Mouse (Mus musculus): ENCODE data around the gene Spata9.
"Not testable (repeated sequence)": the region's sequence is repeated elsewhere in the genome, so short reads cannot be mapped to it uniquely, and the experiment has no call there.

The Spata9 gene

DNA sequence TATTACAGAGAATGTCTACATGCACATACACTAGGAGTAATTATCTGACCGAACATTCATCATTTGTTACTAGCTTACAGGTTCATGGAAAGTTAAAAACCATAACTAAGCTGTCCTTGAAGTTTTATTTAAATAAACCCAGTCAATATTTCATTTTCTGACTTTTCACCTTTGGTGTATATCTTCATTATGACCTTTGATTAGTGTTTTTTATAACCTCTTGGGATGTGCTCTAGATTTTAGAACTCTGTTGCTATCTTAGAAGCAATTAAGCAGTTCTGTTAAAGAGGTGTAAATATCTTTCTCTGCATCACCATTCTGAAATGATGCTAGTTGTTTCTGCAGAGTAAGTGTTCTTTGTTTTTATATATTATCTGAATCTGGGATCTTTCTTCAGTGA, at the start of gene Spata9:
Spata9 (plus strand) TSS at position 301 of the 400 bp plus-strand sequence.
- no peak for DNase-seq (ENCODE audit: low spot score in 2 of 2)

DNA sequence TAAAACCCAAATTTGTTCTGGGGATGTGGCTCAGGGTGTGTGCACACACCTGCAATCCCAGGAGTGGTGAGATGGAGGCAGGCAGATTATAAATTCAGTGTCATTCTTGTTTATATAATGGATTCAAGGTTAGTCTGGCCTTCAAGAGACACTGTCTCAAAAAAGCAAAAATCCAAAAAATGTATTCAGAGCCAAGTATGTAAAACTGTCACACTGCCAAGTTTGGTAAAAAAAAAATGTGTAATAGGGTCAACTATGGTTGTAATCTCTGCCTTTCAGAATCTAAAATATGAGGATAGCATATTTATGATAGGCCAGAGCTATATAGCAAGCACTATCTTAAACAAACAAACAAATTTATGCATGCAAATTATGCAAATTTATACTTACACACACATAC, 39.0 kb upstream of the Spata9 start:
- DNase-seq (ENCODE audit: low spot score in 2 of 2) = no peak

DNA sequence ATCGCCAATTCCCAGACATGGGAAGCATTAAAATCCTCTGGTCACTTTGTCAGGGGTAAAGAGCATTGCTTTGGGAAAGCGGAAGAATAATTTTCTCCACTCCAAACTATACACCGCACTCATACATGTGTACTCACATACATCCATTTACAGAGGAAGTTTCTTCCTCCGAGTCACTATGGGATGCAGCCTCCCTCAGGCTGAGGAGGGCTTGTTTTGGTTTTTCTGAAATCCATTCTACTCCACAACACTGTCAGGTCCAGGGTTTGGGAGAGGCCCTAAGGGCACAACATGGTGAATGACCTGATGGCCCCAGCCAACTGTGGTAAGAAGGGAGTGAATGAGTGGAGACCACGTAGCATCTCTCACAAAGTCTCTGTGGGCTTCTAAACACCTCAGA, 37.9 kb upstream of the Spata9 start:
- not testable (repeated sequence) for DNase-seq (ENCODE audit: low spot score in 2 of 2)

- DNase-seq (ENCODE audit: low spot score in 2 of 2) = no peak
Observed at GRCm38 (mm10) chr13:75930023-75930422, 36.9 kb upstream of the Spata9 start.

GRCm38 (mm10) chr13:75930660-75931059, 36.3 kb upstream of the Spata9 start:
- no peak for DNase-seq (ENCODE audit: low spot score in 2 of 2)

- peak; percentile 63 to 64 for DNase-seq (ENCODE audit: low spot score in 2 of 2)
Observed at GRCm38 (mm10) chr13:75931073-75931472, 35.9 kb upstream of the Spata9 start.

DNA sequence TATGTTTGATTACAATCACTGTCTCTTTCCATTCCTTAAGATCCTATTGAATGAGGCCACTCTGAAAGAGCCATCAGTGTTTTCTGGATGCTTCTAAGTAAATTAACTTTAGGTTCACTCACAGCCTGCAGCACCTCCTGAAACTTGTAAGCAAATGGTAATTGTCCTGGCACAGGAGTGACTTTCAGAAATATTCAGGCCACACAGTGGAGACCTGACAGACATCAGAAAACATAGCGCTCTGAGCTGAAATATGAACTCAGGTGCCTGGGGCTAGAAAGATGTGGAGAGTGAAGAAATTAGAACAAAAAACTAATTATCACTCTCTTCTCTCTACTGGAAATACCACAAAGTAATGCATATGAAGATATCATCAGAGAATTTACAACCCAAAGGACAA, 33.7 kb upstream of the Spata9 start:
- no peak for DNase-seq (ENCODE audit: low spot score in 2 of 2)

DNA sequence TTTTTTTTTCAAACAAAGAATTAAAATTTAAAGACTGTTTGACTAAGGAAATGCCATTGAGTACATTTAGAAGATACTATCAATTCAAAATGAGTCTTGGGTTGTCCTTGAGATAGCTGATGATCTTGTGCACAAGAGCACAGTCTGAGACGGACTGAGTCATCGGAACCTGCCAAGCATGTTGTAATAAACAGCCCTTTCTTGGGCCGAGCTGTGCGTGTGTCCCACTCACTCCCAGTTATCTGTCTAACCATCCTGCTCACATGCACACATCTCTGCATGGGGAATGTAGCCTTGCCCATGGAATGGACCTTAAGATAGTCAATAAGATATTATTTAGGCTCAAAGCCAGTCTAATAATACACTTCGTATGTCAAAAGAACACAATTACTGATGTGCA, 28.1 kb upstream of the Spata9 start:
- DNase-seq (ENCODE audit: low spot score in 2 of 2) = no peak

DNA sequence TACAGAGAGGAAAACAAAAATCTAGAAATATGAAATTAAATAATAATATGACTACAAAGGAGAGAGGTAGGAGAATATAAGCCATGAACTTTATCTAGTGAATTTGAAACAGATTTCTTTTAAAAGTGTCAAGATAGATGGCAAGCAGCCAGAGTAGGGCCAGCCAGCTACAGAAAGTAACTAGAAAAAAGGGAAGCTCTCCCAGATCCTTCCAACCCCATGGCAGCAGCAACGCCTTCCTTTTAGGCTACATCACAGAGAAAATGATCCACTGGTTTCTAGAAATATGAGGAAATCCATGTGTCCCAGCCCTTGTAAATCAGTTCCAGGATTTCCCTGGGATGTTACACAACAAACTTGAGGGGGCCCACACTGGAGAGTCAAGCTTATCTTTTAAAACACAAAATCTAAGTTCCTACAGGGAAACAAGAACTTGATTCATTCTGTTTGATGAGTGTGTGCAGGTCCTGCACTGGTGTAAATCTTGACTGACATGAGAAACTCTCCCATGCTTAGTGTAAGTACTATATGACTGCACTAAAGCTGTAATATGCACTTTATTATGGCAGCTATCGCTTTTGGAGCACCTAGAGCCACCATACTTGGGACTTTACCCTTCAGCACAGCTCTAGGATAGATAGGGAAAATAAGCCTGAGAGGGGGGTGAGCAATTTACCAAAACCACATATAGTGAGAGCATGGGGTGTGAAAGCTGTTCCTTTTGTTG, 26.0 kb upstream of the Spata9 start:
- no peak for DNase-seq (ENCODE audit: low spot score in 2 of 2)

- no peak for DNase-seq (ENCODE audit: low spot score in 2 of 2)
Observed at GRCm38 (mm10) chr13:75941518-75942295, 25.2 kb upstream of the Spata9 start.

GRCm38 (mm10) chr13:75942731-75943130, 24.2 kb upstream of the Spata9 start:
- no peak for DNase-seq (ENCODE audit: low spot score in 2 of 2)

DNA sequence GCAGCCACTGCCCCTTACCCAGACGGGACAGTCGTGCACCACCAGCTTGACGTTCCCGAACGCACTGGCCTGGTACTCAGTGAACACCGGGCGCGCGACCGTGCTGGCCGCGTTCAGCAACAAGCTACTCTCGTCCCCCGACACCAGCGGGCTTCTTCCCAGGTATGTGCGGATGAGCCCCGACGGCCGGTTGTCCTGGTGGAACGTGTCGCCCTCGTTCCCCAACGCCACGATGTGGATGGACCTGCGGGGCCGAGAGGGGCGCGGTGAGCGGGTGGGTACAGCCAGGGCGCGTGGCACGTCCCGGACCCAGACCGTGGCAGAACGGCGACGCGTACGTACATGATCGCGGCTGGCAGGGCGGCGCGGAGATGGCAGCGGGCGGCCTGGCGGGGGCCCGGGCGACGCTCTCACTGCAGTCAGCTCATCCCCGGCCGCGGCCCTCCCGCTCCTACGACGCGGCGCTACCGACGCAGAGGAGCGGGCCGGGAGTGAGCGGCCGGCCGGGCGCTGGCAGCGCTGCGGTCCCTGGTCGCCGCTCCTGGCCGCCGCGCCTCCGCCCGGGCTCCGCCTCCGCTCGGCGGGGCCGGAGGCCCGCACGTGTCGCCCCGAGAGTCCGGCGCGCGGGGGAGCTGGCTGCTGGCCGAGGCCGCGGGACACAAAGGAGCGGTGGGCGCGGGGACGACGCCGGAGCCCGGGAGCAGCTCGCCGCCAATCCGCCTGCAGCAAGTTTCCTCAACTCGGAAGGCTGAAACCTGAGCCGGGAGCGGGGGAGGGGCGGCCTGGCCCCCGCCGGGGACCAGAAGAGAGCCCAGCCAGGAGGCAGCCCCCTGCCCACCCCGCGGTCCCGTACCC, 23.5 kb upstream of the Spata9 start, which contains the start of gene Rhobtb3:
Rhobtb3 (minus strand) TSS at position 737 of the 855 bp plus-strand sequence.
- peak; percentile 56 to 77 for DNase-seq (ENCODE audit: low spot score in 2 of 2)

DNA sequence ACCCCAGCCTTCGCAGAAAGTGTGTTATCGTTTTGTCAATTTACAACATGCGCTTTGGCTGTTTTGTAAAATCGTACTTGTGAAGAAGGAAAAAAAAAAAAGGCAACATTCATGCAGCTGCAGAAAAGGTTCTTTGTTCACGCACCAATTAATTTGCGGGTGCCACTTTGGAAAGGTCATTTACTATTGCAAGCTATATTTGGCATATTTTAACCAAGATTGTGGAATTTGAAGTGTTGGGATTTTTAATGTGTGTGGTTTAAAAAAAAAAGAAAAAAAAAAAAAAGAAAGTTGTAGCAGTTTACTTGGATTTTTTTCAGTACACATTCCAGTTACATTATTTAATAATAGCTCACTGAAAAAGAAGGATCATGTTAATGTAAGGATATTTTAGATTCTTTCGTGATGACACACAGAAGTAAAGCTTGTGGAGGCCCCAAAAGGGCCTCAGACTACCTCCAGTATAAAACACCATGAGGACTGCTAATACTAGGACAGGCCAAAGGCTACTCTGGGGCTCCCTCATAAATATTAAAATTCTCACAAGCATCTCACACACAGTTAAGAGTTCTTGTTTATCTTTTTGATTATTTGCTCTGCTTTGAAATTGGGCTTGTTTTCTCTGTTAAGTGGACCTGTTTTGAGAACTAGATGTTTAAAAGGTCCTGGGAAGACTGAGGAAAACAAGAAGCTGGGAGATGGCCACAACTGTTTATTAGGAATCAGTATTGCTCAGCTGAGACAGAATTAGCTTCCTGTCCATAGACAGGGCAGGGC, 22.7 kb upstream of the Spata9 start:
- DNase-seq (ENCODE audit: low spot score in 2 of 2) = no peak

DNA sequence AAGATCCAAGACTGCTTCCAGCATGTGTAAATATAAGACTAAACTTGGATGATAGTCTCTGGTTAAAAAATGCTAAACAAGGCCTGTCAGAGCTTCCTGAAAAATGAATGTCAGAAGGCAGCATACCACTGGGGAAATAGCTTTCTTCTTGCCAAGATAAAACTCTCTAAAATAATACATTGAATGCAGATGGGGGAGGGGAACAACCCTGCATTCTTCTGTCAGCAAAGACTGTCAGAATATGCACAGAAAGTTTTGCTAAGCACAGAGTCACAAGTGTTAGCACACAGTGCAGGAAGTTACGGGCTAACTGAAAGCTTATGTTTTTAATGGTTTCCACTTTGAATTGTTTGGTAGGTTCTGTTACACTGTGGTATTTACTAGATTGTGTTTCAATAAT, 16.7 kb upstream of the Spata9 start:
- no peak for DNase-seq (ENCODE audit: low spot score in 2 of 2)

DNA sequence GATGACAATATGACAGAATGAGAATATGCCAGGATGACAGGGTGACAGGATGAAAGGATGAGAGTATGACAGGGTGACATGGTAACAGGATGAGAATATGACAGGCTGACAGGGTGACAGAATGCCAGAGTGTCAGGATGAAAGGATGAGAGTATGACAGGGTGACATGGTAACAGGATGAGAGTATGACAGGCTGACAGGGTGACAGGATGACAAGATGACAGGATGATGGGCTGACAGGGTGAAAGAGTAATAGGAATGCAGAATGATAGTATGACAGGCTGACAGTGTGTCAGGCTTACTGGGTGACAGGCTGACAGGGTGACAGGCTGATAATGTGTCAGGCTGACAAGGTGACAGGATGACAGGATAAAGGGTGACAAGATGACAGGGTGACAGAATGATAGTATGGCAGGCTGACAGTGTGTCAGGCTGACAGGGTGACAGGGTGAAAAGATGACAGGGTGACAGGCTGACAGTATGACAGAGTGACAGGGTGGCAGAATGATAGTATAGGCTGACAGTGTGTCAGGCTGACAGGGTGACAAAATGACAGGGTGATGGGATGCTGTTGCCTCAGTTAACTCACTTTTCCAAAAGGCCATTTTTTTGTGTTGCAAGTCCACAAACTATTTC, 11.5 kb upstream of the Spata9 start:
- no peak for DNase-seq (ENCODE audit: low spot score in 2 of 2)

DNA sequence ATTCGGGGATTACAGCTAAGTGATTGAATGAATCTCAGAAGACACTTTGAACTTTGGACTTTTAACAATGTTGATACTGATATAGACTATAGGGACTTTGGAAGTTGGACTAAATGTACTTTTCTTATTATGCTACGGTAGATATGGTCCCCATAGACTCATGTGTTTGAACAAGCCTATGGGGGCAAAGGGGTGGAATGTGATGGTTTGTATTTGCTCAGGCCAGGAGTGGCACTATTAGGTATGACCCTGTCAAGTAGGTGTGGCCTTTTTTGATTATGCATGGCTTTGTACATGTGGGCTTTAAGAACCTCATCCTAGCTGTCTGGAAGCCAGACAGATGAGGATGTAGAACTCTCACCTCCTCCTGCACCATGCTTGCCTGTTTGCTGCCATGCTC, 7.5 kb downstream of the Spata9 start:
- DNase-seq (ENCODE audit: low spot score in 2 of 2) = no peak

GRCm38 (mm10) chr13:75975629-75976028, 8.7 kb downstream of the Spata9 start:
- no peak for DNase-seq (ENCODE audit: low spot score in 2 of 2)

DNA sequence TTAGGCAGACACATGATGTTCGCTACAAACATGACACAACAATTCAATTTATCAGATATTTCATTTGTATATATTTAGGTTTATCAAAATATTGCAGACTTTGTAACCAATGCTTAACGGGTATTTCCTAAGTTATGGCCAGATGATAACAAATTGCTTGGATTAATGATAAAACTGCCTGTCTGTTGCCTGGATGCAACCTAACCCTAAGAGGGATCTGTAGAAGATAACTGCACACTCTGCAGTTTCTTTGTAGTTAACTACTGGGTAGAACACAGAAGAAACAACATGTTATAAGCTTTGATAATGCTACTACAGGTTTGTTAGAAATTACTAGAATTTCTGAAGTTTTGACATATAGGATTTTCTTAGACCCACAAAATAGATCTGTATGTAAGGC, 9.3 kb downstream of the Spata9 start:
- DNase-seq (ENCODE audit: low spot score in 2 of 2) = no peak

GRCm38 (mm10) chr13:75976649-75977048, 9.7 kb downstream of the Spata9 start:
- no peak for DNase-seq (ENCODE audit: low spot score in 2 of 2)

GRCm38 (mm10) chr13:75981901-75982300, 15.0 kb downstream of the Spata9 start:
- no peak for DNase-seq (ENCODE audit: low spot score in 2 of 2)

- DNase-seq (ENCODE audit: low spot score in 2 of 2) = peak; percentile 11 to 12
Observed at GRCm38 (mm10) chr13:75988096-75988495, 21.1 kb downstream of the Spata9 start.

Measured in right cerebral cortex, adult 2 months (tissue).